In genomic region chr3:37937381-37938283, GRCm38 (mm10) we compare ENCODE assay signal across 10 mouse cellular contexts.
DNase-seq lines count a peak whose midpoint lies in the region; ATAC-seq and TF ChIP-seq lines count a peak whose summit lies in the region.
"Had no signal": no experiment of that assay in that cellular context is flagged by ENCODE, and none has a peak within 500 bp of the region (broad histone marks: within the 10 kb centered on the region; RNA-seq: fewer than 3 reads in every experiment).

No protein-coding gene starts in this region.

- H3K4me3 ChIP-seq in forebrain, embryonic 10.5 days, result no peak overlapping the region
- no peak overlapping the region for H3K4me3 ChIP-seq in forebrain, embryonic 14.5 days (ENCODE audit: low read depth, low read length)
- no peak overlapping the region for H3K4me3 ChIP-seq in testis, adult 2 months (ENCODE audit: control insufficient read depth, low read depth, low read length)
- no peak overlapping the region for H3K4me3 ChIP-seq in kidney, embryonic 16.5 days (ENCODE audit: low read length)
- H3K4me3 ChIP-seq in hindbrain, embryonic 14.5 days (replicated peaks; ENCODE audit: low read length), result no peak overlapping the region
- H3K4me3 ChIP-seq: embryonic facial prominence, embryonic 13.5 days had no signal

- TF ChIP-seq POLR2A in testis, adult 2 months (IDR thresholded peaks at IDR 0.05; ENCODE audit: control insufficient read depth, low read depth, low read length), result no peak

- no peak for TF ChIP-seq CTCF in testis, adult 2 months (IDR thresholded peaks at IDR 0.05; ENCODE audit: control insufficient read depth, insufficient read depth, insufficient replicate concordance, low read depth, low read length)

- ATAC-seq in forebrain, embryonic 14.5 days, result no peak
- ATAC-seq in kidney, embryonic 16.5 days (ENCODE audit: low FRiP score, low TSS enrichment), result 0 out of 2 replicates have a peak, but pooled peaks have one; percentile 20
- no peak for ATAC-seq in hindbrain, embryonic 14.5 days (ENCODE audit: low FRiP score)

- peak overlapping the region; percentile 15; the same call in 1 of the 2 replicates for H3K27ac ChIP-seq in forebrain, embryonic 10.5 days
- H3K27ac ChIP-seq in forebrain, embryonic 14.5 days (ENCODE audit: low read depth, low read length), result no peak overlapping the region
- peak overlapping the region; percentile 55; the same call in 1 of the 2 replicates for H3K27ac ChIP-seq in testis, adult 2 months (ENCODE audit: control insufficient read depth, insufficient read depth, low read depth, low read length)
- peak overlapping the region; percentile 94 for H3K27ac ChIP-seq in kidney, embryonic 16.5 days (ENCODE audit: low read length)
- no peak overlapping the region for H3K27ac ChIP-seq in hindbrain, embryonic 14.5 days
- H3K27ac ChIP-seq: macrophage had no signal

- no peaks in the 10 kb centered on the region for H3K27me3 ChIP-seq in forebrain, embryonic 10.5 days (ENCODE audit: poor library complexity, severe bottlenecking)
- no peaks in the 10 kb centered on the region for H3K27me3 ChIP-seq in forebrain, embryonic 14.5 days (replicated peaks; ENCODE audit: control insufficient read depth, insufficient read depth, low read length)
- H3K27me3 ChIP-seq in testis, adult 2 months (ENCODE audit: control insufficient read depth, insufficient read depth, low read length), result no peaks in the 10 kb centered on the region
- H3K27me3 ChIP-seq in kidney, embryonic 16.5 days (ENCODE audit: insufficient read depth, low read length), result no peaks in the 10 kb centered on the region
- no peaks in the 10 kb centered on the region for H3K27me3 ChIP-seq in hindbrain, embryonic 14.5 days (ENCODE audit: control insufficient read depth, insufficient read depth, low read length)
- H3K27me3 ChIP-seq: embryonic facial prominence, embryonic 13.5 days had no signal

- H3K9ac ChIP-seq in forebrain, embryonic 14.5 days (ENCODE audit: low read length), result no peak overlapping the region
- 0 out of 2 replicates have a peak overlapping the region, but pooled peaks have one; percentile 25 for H3K9ac ChIP-seq in kidney, embryonic 16.5 days (replicated peaks; ENCODE audit: low read length)
- H3K9ac ChIP-seq in hindbrain, embryonic 14.5 days, result no peak overlapping the region
- H3K9ac ChIP-seq: embryonic facial prominence, embryonic 13.5 days had no signal

- no peak for DNase-seq in forebrain, embryonic 10.5 days (ENCODE audit: extremely low spot score, low spot score)
- DNase-seq in forebrain, embryonic 14.5 days (ENCODE audit: low spot score), result no peak
- DNase-seq in testis, postnatal 10 days (ENCODE audit: low spot score), result no peak
- peak; percentile 9 for DNase-seq in testis, postnatal 14 days (ENCODE audit: low spot score)
- no peak for DNase-seq in hindbrain, embryonic 14.5 days (ENCODE audit: low spot score)
- DNase-seq in frontal cortex, postnatal 25 days (ENCODE audit: low spot score in 2 of 2), result no peak

- H3K4me1 ChIP-seq in forebrain, embryonic 10.5 days, result peaks cover 30% of the 10 kb centered on the region
- no peaks in the 10 kb centered on the region for H3K4me1 ChIP-seq in forebrain, embryonic 14.5 days (ENCODE audit: control insufficient read depth, insufficient read depth, low read length)
- H3K4me1 ChIP-seq in testis, adult 2 months (ENCODE audit: control insufficient read depth, insufficient read depth, low read length), result no peaks in the 10 kb centered on the region; the same call in 1 of the 2 replicates
- H3K4me1 ChIP-seq in kidney, embryonic 16.5 days (ENCODE audit: insufficient read depth, low read length), result peaks cover 52% of the 10 kb centered on the region
- peaks cover 16% of the 10 kb centered on the region for H3K4me1 ChIP-seq in hindbrain, embryonic 14.5 days (replicated peaks; ENCODE audit: control insufficient read depth, insufficient read depth, low read length)

- 38% methylated on average over 11 of the region's 11 CpGs for whole genome bisulfite sequencing in forebrain, embryonic 10.5 days
- WGBS in forebrain, embryonic 14.5 days, result 53% methylated on average over 11 of the region's 11 CpGs
- 34% methylated on average over 11 of the region's 11 CpGs for WGBS in kidney, embryonic 16.5 days
- WGBS in hindbrain, embryonic 14.5 days, result 47% methylated on average over 11 of the region's 11 CpGs

- no peaks in the 10 kb centered on the region for H3K36me3 ChIP-seq in forebrain, embryonic 10.5 days (replicated peaks)
- H3K36me3 ChIP-seq in forebrain, embryonic 14.5 days (ENCODE audit: control insufficient read depth, insufficient read depth, low read length), result no peaks in the 10 kb centered on the region
- H3K36me3 ChIP-seq in testis, adult 2 months (ENCODE audit: control insufficient read depth, insufficient read depth, low read length), result no peaks in the 10 kb centered on the region
- no peaks in the 10 kb centered on the region for H3K36me3 ChIP-seq in kidney, embryonic 16.5 days (ENCODE audit: insufficient read depth, low read length)
- no peaks in the 10 kb centered on the region for H3K36me3 ChIP-seq in hindbrain, embryonic 14.5 days (replicated peaks; ENCODE audit: control insufficient read depth, insufficient read depth)
- H3K36me3 ChIP-seq: embryonic facial prominence, embryonic 13.5 days had no signal

- H3K9me3 ChIP-seq in forebrain, embryonic 10.5 days, result no peaks in the 10 kb centered on the region
- H3K9me3 ChIP-seq in forebrain, embryonic 14.5 days (replicated peaks; ENCODE audit: control insufficient read depth, low read length), result no peaks in the 10 kb centered on the region
- no peaks in the 10 kb centered on the region for H3K9me3 ChIP-seq in kidney, embryonic 16.5 days (ENCODE audit: low read length)
- H3K9me3 ChIP-seq in hindbrain, embryonic 14.5 days (ENCODE audit: control insufficient read depth, low read length), result no peaks in the 10 kb centered on the region
- H3K9me3 ChIP-seq: embryonic facial prominence, embryonic 13.5 days had no signal

- no peak overlapping the region for H3K4me2 ChIP-seq in forebrain, embryonic 14.5 days (ENCODE audit: low read length)
- H3K4me2 ChIP-seq in kidney, embryonic 16.5 days (replicated peaks; ENCODE audit: low read depth, low read length), result no peak overlapping the region
- H3K4me2 ChIP-seq in hindbrain, embryonic 14.5 days (replicated peaks), result no peak overlapping the region
- H3K4me2 ChIP-seq: embryonic facial prominence, embryonic 13.5 days had no signal

Comparison
In these comparisons a context has a peak if more than half of its experiments do, and no peak if none do; other contexts are left out.
1. H3K27ac ChIP-seq: peak in forebrain, embryonic 10.5 days (single experiment), testis, adult 2 months (single experiment) and kidney, embryonic 16.5 days (single experiment); none in forebrain, embryonic 14.5 days (single experiment) and hindbrain, embryonic 14.5 days (single experiment).